Mouse (Mus musculus) ES-CJ7 (cell line): Measurements from ENCODE around the gene Lipa.
A peak's percentile ranks its signal among the peaks of the same experiment; 100 is the strongest.

Experiments used
- DNase-seq: peaks from one replicate; pipeline ENCODE4 v3.0.0; 2011; ENCODE audit warnings: low read depth, low spot score

Gene Lipa

DNA sequence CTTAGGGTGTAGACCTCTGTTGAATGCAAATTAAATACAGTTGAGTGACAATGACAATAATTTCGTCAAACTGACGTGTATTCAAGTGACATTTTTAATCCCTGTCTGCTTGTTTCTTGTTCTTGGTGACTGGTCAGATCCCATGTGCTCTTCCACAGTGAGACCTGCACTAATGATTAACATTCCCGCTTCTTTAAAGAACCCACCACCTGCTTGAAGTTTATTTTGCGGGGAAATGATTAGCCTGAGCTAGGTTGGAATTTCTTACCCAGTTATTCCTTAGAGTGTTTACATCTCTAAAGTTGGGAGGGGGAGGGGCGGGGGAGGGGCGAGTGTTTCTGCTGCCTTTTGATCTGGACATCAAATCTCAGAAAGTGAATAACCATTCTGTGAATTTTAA, 59.1 kb downstream of the Lipa start:
- DNase-seq, result no peak

DNA sequence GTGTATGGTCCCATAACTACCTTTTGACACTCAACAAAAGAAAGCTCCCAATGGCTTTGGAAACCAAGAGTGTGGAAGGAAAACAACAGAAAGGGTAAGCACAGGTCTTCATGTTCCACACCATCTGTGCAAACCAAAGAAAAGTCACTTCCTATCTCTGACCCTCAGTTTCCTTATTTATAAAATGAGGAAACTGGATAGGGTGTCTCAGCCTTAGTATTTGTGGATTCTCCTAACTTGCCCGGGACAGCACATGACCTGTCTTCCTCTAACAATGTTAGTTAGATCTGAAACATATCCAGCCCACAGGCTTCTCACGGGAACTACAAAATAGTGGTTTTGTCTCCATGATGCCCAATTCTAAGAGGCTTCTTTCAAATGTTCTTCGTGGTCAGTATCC, 62.8 kb downstream of the Lipa start:
- no peak for DNase-seq

DNA sequence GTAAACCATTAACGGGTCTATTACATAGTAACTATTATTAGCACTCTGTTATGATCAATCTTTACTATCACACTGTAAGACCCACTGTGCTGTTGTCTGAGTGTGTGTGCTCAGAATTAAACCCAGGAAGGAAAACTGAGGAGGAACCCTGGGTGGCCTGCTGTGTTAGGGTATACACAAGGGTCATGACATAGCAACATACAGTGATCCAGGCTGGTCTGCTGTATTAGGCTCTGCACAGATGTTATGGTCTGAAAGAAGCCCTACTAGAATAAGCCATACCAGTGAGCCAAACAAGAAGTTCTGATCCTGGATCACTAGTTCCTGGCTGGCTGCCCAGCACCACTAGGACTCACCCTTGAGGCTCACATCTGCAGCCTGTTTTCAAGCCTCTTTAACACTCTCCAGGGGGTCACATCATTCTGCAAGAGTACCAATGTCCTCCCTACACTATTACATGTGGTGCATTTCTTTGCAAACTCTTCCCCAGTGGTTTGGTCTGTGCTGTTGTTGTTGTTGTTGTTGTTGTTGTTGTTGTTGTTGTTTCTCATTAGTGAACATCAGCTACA, 65.7 kb downstream of the Lipa start:
- DNase-seq, result no peak

DNA sequence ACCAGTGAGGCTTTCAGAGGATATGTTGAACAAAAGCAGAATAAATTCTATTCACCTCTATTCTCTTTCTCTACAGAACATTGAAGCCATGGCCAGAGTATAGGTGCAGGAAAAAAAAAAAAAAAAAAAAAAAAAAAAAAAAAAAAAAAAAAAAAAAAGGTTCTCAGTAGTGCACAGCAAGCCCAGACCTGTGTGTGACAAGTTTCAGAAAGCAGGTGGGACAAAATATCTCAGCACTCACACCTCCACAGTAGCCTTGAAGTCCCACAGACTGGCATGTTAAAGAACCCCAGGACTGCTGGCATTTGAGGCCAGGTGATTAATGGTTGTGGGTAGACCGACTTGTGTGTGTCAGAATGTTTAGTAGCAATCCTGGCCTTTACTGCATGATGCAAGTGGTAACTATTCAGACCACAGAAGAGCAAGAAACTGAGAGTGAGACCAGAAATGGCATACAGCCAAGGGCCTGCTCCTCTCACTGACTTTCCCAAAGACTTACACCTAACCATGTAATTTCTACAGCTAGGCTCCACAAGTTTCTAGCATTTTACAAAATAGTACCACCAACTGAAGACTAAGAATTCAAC, 76.4 kb downstream of the Lipa start:
- no peak for DNase-seq

DNA sequence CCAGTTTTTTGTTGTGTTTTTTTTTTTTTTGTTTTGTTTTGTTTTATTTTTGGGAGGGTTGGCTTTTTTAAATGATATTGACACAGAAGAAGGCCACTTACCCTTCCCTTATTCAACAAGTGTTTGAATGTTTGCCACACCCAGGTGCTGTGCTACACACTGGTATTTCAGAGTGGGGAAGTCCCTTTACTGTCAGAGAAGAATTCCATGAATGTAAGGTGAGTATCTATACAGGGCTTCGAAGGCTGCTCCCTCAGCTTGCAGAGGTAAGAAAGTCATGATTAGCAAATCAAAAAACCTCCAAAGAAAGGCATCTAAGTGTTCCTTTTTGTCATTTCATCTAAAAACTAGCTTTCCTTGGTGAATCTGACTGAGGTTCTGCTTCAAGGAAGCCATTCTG, 78.4 kb downstream of the Lipa start:
- DNase-seq, result peak; percentile 15

DNA sequence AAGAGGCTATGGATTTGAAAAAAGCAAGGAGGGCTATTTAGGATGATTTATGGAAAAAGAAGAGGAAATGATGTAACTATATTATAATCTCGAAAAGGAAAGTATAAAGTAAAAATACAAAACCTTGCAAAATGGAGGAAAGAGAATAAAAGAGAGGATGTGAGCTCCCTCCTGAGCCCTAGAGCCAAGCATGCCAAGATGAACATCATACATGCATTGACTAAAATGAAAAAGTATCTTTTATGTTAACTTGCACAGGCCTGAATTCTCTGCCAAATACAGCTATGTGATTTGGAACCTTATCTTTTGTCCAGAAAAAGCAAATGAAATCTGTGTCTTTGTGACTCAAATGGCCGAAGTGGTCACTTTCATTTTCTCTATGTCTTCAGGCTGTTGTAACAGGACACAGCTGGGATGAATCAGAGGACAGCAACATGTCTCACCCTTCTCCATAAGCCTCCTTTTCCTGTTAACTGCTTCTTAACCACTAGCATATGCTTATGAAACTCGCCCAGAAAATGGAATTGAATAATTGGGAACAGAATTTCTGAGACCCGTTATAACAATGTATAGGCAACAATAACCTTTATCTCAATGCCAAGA, 81.8 kb downstream of the Lipa start:
- DNase-seq, result no peak

DNA sequence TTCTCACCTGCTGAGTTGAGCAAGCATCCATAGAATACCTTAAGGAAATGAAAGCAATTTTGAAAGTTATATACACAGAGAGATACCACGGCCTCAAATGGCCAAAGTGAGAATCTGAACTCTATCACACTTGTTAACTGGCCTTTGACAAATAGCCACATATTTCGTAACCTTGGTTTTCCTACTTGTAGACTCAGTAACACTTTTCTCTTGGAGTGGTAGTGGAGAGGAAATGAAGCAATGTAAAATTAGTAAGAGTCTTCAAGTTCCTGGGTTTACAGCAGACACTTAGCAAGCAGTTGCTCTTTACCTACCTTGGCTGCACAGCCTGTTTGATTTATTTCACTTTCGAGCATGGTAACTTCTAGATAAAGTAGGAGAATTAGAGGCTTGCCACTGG, 82.5 kb downstream of the Lipa start:
- no peak for DNase-seq
